Mouse (Mus musculus): ENCODE data around the gene Pvr. TPM values are rescaled to one million over a fixed set of nuclear protein-coding genes. Genes with fewer than 3 reads are reported as not detected.
A peak's percentile ranks its signal among the peaks of the same experiment; 100 is the strongest.

Pvr gene
- total RNA-seq, 2 experiments from 2014 or later: 7.6 to 7.8 TPM

- peak; percentile 60 for ATAC-seq (ENCODE audit: poor library complexity, severe bottlenecking)
Observed at GRCm38 (mm10) chr7:19875948-19876682, 44.8 kb downstream of the Pvr start.

DNA sequence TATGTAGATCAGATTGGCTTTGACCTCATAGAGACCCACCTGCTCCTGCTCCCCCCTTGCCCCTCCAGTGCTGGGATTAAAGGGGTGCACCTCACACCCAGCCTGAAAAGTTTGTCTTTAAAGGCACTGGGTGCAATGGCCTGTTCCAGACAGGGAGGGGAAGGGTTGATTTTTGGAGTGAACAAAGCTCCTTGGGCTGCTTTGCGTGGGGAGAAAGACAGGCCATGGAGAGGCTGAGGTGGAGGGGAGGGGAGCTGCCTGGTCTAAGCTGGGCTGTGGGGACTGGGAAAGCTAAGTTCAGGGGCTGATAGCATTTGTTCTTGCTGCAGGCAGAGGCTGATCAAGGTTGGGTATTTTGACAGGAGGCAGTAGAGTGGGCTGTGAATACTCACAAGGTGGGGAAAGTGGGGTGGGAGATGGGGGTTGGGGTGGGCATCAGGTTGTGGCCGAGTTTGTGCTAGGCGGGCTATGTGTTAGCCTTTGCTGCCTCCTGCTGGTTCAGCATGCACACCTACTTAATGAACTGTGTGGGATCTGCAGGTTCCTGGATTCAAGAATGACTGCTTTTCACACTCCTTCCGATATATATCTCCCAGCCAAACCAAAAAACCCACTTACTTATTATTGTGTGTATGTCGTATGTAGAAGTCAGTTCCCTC, 48.9 kb downstream of the Pvr start:
- no peak for ATAC-seq (ENCODE audit: poor library complexity, severe bottlenecking)

- peak; percentile 85 for ATAC-seq (ENCODE audit: poor library complexity, severe bottlenecking)
Observed at GRCm38 (mm10) chr7:19871137-19871621, 49.8 kb downstream of the Pvr start.

DNA sequence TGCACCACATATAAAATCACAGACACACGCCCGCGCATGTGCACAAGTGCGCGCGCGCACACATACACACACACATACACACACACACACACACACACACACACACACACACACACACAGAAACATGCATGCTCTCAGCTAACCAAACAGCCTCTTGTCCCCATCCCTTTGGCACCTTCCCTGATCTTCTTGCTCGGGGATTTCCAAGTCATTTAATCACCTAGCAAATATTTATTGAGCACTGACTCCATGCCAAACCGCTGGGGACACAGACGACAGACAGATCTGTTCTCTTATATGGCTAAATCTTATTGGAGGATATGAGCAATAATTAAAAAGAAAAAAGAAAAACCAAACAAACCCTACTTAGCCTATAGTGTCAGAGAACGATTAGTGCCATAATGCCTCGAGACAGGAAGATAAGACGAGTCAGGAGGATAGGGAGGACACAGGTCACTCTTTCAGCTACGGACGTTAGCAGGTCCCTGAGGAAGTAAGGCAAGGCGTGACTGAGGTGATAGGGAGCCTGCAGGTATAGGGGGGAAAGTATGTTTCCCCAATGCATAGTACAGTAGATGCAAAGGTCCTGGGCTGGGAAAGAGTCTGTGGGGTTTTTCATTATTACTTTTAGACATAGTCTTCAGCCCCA, 53.1 kb downstream of the Pvr start:
- ATAC-seq (ENCODE audit: poor library complexity, severe bottlenecking): no peak

- ATAC-seq (ENCODE audit: poor library complexity, severe bottlenecking): no peak
Observed at GRCm38 (mm10) chr7:19866490-19866889, 54.5 kb downstream of the Pvr start.

DNA sequence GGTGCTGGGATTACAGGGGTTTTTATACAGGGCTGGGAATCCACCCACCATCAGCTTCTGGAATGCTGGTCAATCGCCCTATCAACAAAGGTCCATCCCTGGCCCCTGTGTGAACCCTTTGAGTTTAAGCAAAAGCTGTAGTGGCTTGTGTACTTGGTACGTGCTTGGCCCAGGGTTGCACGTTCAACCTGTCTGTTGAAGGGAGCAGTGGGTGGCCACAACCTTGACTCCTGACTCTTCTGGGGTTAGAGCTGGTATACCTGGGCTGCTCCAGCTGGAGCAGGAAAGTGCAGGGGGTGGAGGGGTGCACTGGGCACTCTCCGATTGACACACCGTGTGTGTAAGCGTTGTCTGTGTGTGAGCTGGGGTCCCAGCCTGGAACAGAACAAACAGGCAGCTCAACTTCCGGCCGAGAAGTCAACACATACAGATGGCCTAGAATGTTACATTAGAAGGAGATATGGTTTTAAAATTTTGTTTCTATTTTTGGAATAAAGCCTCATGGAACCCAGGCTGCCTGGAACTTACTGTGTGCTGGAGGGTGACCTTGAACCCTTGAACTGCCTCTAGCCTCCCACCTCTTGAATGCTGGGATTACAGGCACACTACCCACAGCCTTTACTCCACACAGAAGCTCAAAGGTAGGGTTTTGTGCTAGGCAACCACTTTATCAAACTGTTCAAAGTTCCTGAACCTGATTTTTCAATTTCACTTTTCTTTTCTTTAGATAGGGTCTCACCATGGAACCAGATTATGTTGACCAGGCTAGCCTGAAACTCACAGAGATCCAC, 55.5 kb downstream of the Pvr start:
- ATAC-seq (ENCODE audit: poor library complexity, severe bottlenecking): no peak

- no peak for ATAC-seq (ENCODE audit: poor library complexity, severe bottlenecking)
Observed at GRCm38 (mm10) chr7:19864241-19864640, 56.7 kb downstream of the Pvr start.

DNA sequence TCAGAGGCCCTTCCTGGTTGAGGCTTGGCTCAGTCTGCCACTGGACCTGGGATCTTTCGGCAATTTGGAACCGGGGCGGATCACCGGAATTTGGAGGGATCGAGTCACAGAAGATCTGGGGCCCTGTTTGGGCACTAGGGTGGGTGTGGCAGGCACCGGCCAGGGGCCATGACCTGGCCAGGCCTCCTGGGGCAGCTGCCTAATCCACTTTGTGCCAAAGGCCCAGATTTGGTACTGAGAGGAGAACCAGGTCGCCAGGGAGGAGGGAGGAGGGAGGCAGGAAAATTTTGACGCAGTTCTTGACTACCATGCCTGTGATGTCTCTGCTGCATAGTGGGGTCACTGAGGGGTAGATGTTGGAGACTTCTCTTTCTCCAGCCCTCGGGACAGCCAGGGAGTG, 59.8 kb downstream of the Pvr start, which contains the start of gene Ceacam16:
Gene Ceacam16, minus strand, starts transcription at position 101 of the 400 bp plus-strand sequence.
- no peak for ATAC-seq (ENCODE audit: poor library complexity, severe bottlenecking)

DNA sequence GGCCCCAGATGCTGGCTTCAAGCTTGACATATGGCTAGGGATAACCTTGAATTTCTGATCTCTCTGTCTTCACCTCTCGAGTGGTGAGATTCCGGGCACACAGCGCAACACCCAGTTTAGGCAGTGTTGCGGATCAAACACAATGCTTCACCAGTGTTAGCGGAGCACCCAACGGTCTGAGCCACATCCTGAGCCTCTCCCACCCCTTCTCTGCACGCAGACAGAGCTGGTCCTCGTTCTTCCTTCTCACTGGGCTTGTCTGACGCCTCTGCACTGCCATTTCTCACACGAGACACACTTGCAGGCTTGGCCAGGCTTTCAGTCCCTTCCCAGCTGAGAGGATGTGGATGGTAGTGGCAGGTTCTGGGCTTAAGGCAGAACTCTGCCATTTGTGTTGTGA, 61.2 kb downstream of the Pvr start:
- 0 out of 2 replicates have a peak, but pooled peaks have one; percentile 11 for ATAC-seq (ENCODE audit: poor library complexity, severe bottlenecking)

DNA sequence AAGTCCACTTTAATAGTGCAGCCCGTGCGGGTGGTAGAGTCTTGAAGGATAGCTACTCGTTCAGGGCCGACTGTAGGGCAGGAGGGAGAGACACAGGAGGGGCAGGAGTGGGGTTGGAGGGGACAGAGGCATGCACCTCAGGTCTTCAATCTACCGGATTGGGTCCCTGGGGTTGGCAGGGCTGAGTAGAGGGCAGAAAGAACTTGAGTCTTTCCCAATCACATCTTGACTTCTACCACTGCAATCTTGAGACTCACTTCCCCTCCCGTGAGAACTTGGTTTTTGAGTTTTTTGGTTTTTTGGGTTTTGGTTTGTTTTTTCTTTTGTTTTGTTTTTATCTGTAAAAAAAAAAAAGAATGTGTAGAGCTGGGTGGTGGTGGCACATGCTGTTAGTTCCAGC, 64.7 kb downstream of the Pvr start:
- ATAC-seq (ENCODE audit: poor library complexity, severe bottlenecking): peak; percentile 70

GRCm38 (mm10) chr7:19855663-19856062, 65.3 kb downstream of the Pvr start:
- ATAC-seq (ENCODE audit: poor library complexity, severe bottlenecking): peak; percentile 40; the same call in 1 of the 2 replicates

Other genes with a start within 250 kb of the Pvr start
- 90.8 and 107 TPM in 2 replicates for gene Apoc2, start 243.2 kb downstream of the Pvr start, total RNA-seq (2015)
- 79.2 and 97.6 TPM in 2 replicates for gene Apoc2, start 243.2 kb downstream of the Pvr start, total RNA-seq (2017)
- gene Gm44805, start 239.7 kb downstream of the Pvr start, total RNA-seq (2015): not detected in 2 replicates
- gene Gm44805, start 239.7 kb downstream of the Pvr start, total RNA-seq (2017): not detected in 2 replicates
- gene Apoc4, start 239.7 kb downstream of the Pvr start, total RNA-seq (2015): not detected in 2 replicates
- gene Apoc4, start 239.7 kb downstream of the Pvr start, total RNA-seq (2017): 0.04 TPM in 1 of 2 replicates, not detected in the other
- gene Apoc1, start 228.5 kb downstream of the Pvr start, total RNA-seq (2015): 3.8 and 7.8 TPM in 2 replicates
- gene Apoc1, start 228.5 kb downstream of the Pvr start, total RNA-seq (2017): 4.2 and 15.8 TPM in 2 replicates
- 104 and 106 TPM in 2 replicates for gene Apoe, start 222.0 kb downstream of the Pvr start, total RNA-seq (2015)
- gene Apoe, start 222.0 kb downstream of the Pvr start, total RNA-seq (2017): 609 and 642 TPM in 2 replicates
- 17.0 and 19.6 TPM in 2 replicates for gene Tomm40, start 205.7 kb downstream of the Pvr start, total RNA-seq (2015)
- gene Tomm40, start 205.7 kb downstream of the Pvr start, total RNA-seq (2017): 8.6 and 12.6 TPM in 2 replicates
- gene Nectin2, start 170.7 kb downstream of the Pvr start, total RNA-seq (2015): 0.51 and 0.78 TPM in 2 replicates
- 0.37 and 0.66 TPM in 2 replicates for gene Nectin2, start 170.7 kb downstream of the Pvr start, total RNA-seq (2017)
- gene Bcam, start 150.1 kb downstream of the Pvr start, total RNA-seq (2015): not detected in 2 replicates
- gene Bcam, start 150.1 kb downstream of the Pvr start, total RNA-seq (2017): 0.29 TPM in 1 of 2 replicates, not detected in the other
- not detected in 2 replicates for gene Cblc, start 124.4 kb downstream of the Pvr start, total RNA-seq (2015)
- gene Cblc, start 124.4 kb downstream of the Pvr start, total RNA-seq (2017): not detected in 2 replicates
- gene Bcl3, start 98.4 kb downstream of the Pvr start, total RNA-seq (2015): 29.2 and 39.1 TPM in 2 replicates
- 9.7 and 17.1 TPM in 2 replicates for gene Bcl3, start 98.4 kb downstream of the Pvr start, total RNA-seq (2017)
- not detected in 2 replicates for gene Gm19345, start 69.2 kb downstream of the Pvr start, total RNA-seq (2015)
- not detected in 2 replicates for gene Gm19345, start 69.2 kb downstream of the Pvr start, total RNA-seq (2017)
- 0.47 and 0.75 TPM in 2 replicates for gene Ceacam16, start 59.9 kb downstream of the Pvr start, total RNA-seq (2015)
- 0.18 and 0.28 TPM in 2 replicates for gene Ceacam16, start 59.9 kb downstream of the Pvr start, total RNA-seq (2017)
- gene Ceacam19, start 33.2 kb downstream of the Pvr start, total RNA-seq (2015): 1.2 and 1.3 TPM in 2 replicates
- 1.6 and 2.4 TPM in 2 replicates for gene Ceacam19, start 33.2 kb downstream of the Pvr start, total RNA-seq (2017)
- gene Igsf23, start 29.6 kb upstream of the Pvr start, total RNA-seq (2015): 0.31 TPM in 1 of 2 replicates, not detected in the other
- 0.11 TPM in 1 of 2 replicates, not detected in the other for gene Igsf23, start 29.6 kb upstream of the Pvr start, total RNA-seq (2017)
- not detected in 2 replicates for gene Ceacam20, start 44.3 kb upstream of the Pvr start, total RNA-seq (2015)
- gene Ceacam20, start 44.3 kb upstream of the Pvr start, total RNA-seq (2017): not detected in 2 replicates
- gene Nlrp9b, start 70.3 kb upstream of the Pvr start, total RNA-seq (2015): not detected in 2 replicates
- not detected in 2 replicates for gene Nlrp9b, start 70.3 kb upstream of the Pvr start, total RNA-seq (2017)
- not detected in 2 replicates for gene Vmn1r91, start 178.5 kb upstream of the Pvr start, total RNA-seq (2015)
- not detected in 2 replicates for gene Vmn1r91, start 178.5 kb upstream of the Pvr start, total RNA-seq (2017)
- not detected in 2 replicates for gene Gm16442, start 201.4 kb upstream of the Pvr start, total RNA-seq (2015)
- not detected in 2 replicates for gene Gm16442, start 201.4 kb upstream of the Pvr start, total RNA-seq (2017)
- not detected in 2 replicates for gene Vmn1r93, start 217.9 kb upstream of the Pvr start, total RNA-seq (2015)
- not detected in 2 replicates for gene Vmn1r93, start 217.9 kb upstream of the Pvr start, total RNA-seq (2017)
- not detected in 2 replicates for gene Vmn1r94, start 247.2 kb upstream of the Pvr start, total RNA-seq (2015)
- not detected in 2 replicates for gene Vmn1r94, start 247.2 kb upstream of the Pvr start, total RNA-seq (2017)